In the genomic region with DNA sequence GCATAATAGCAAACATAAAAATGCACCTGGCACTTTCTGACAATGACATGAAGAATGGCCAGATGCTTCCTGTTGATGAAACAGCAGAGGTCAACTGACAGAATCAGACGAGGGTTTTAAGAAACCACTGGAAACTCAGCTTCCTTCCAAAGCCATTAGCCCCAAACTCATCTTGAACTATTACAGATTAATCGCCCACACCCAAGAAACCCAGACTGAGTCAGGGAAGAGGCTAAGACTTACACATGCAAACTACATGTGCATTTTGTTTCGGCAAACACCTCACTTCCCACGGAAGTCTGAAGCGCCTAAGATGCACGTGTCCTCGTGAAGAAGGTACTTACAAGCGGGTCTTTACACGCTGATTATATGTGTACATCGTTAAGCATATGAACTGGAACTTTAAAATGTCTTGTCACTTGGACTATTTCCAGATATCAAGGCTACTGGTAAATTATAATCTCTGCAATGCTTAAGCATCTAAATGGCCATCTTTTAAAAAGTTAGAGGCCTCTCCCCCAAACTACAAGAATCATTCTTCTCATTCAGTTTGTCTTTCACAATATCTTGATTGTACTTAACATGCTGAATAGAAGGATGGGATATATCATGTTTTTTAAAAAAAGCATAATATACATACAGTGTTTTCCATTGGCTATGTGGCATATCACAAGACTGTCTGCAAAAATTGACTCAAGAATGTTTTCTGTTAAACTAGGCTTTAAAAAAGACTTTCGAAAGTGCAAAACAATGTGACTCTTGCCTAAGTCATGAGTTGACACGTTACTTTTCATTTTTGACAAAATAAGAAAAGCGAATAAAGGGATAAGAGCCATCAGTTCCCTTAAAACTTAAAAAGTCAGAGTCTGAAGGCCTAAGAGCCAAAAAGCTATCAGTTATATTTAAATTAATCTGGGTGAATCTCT, we compare ENCODE assay signal across 8 mouse cellular contexts. TPM values are rescaled to one million over a fixed set of nuclear protein-coding genes. Genes with fewer than 3 reads are reported as not detected.
DNase-seq lines count a peak whose midpoint lies in the region; ATAC-seq and TF ChIP-seq lines count a peak whose summit lies in the region.

No protein-coding gene starts in this region.

- ATAC-seq in midbrain, embryonic 11.5 days (ENCODE audit: low FRiP score), result no peak

- H3K9ac ChIP-seq in midbrain, embryonic 11.5 days (ENCODE audit: low read length), result peak overlapping the region; percentile 99

- no peaks in the 10 kb centered on the region for H3K27me3 ChIP-seq in hindbrain, embryonic 10.5 days (ENCODE audit: insufficient read depth, poor library complexity, severe bottlenecking)
- H3K27me3 ChIP-seq in midbrain, embryonic 11.5 days (ENCODE audit: control insufficient read depth, insufficient read depth, low read length), result no peaks in the 10 kb centered on the region

- peaks cover 29% of the 10 kb centered on the region for H3K36me3 ChIP-seq in hindbrain, embryonic 10.5 days
- H3K36me3 ChIP-seq in midbrain, embryonic 11.5 days (ENCODE audit: control insufficient read depth, insufficient read depth, low read length), result no peaks in the 10 kb centered on the region

- no peak for DNase-seq in layer of hippocampus, adult 2 months (ENCODE audit: low spot score in 2 of 2)
- no peak for DNase-seq in layer of hippocampus, postnatal 10 days (ENCODE audit: low spot score in 2 of 2)
- DNase-seq in T-cell, adult 2 months (ENCODE audit: low spot score), result peak; percentile 60
- no peak for DNase-seq in hindbrain, embryonic 10.5 days (ENCODE audit: low spot score)
- DNase-seq in midbrain, embryonic 11.5 days (ENCODE audit: low spot score, missing footprints), result no peak
- DNase-seq in right cerebral cortex, postnatal 25 days, result no peak
- DNase-seq in layer of hippocampus, postnatal 36 days, result no peak
- DNase-seq in adrenal gland, postnatal 10 days, result no peak

- no peak for TF ChIP-seq CTCF in layer of hippocampus, adult 2 months (conservative IDR thresholded peaks at IDR 0.05)

- peaks cover 39% of the 10 kb centered on the region for H3K4me1 ChIP-seq in hindbrain, embryonic 10.5 days (replicated peaks)
- peaks cover 13% of the 10 kb centered on the region for H3K4me1 ChIP-seq in midbrain, embryonic 11.5 days (ENCODE audit: control insufficient read depth, insufficient read depth, low read length)

- H3K9me3 ChIP-seq in hindbrain, embryonic 10.5 days, result no peaks in the 10 kb centered on the region
- no peaks in the 10 kb centered on the region for H3K9me3 ChIP-seq in midbrain, embryonic 11.5 days (ENCODE audit: control insufficient read depth, low read length)

- peak overlapping the region; percentile 65 for H3K4me2 ChIP-seq in midbrain, embryonic 11.5 days

- WGBS in hindbrain, embryonic 10.5 days, result 76% methylated on average over 13 of the region's 13 CpGs
- WGBS in midbrain, embryonic 11.5 days, result 77% methylated on average over 13 of the region's 13 CpGs

- peak overlapping the region; percentile 94 for H3K4me3 ChIP-seq in layer of hippocampus, adult 2 months
- H3K4me3 ChIP-seq in hindbrain, embryonic 10.5 days, result peak overlapping the region; percentile 94
- H3K4me3 ChIP-seq in midbrain, embryonic 11.5 days (ENCODE audit: low read depth, low read length), result peak overlapping the region; percentile 96

- H3K27ac ChIP-seq in layer of hippocampus, adult 2 months, result peak overlapping the region; percentile 99
- peak overlapping the region; percentile 100 for H3K27ac ChIP-seq in hindbrain, embryonic 10.5 days
- no peak overlapping the region for H3K27ac ChIP-seq in midbrain, embryonic 11.5 days (ENCODE audit: low read depth, low read length)

RNA-seq across cellular contexts. Expression of a gene that starts 2.6 kb away (rescaled TPM):
- 10 to 100 TPM; 18.2 to 18.5 TPM for total RNA-seq in layer of hippocampus, adult 2 months (2021)
- 10 to 100 TPM; 20.1 to 22.1 TPM for total RNA-seq in layer of hippocampus, postnatal 10 days (2021)
- polyA plus RNA-seq in hindbrain, embryonic 10.5 days (2016; fragmentation: Nextera tagmentation; extraction: Ambion mirVana), result 70.9 and 75.8 TPM in 2 replicates
- polyA plus RNA-seq in midbrain, embryonic 11.5 days (2014; fragmentation: Nextera tagmentation; extraction: Ambion mirVana), result 88.4 and 94.5 TPM in 2 replicates
- total RNA-seq in layer of hippocampus, postnatal 36 days (2021), result 10 to 100 TPM; 17.1 to 23.0 TPM
- total RNA-seq in adrenal gland, postnatal 10 days (2021), result 10 to 100 TPM; 19.3 to 21.5 TPM

RNA-seq across cellular contexts. Expression of a gene that starts 33.5 kb away (rescaled TPM):
- total RNA-seq in layer of hippocampus, adult 2 months (2021), result 10 to 100 TPM; 50.9 to 53.3 TPM
- total RNA-seq in layer of hippocampus, postnatal 10 days (2021), result 10 to 100 TPM; 35.2 to 38.7 TPM
- 34.3 and 38.7 TPM in 2 replicates for polyA plus RNA-seq in hindbrain, embryonic 10.5 days (2016; fragmentation: Nextera tagmentation; extraction: Ambion mirVana)
- 47.7 and 53.2 TPM in 2 replicates for polyA plus RNA-seq in midbrain, embryonic 11.5 days (2014; fragmentation: Nextera tagmentation; extraction: Ambion mirVana)
- total RNA-seq in layer of hippocampus, postnatal 36 days (2021), result 10 to 100 TPM; 49.9 to 52.4 TPM
- 10 to 100 TPM; 55.5 to 59.3 TPM for total RNA-seq in adrenal gland, postnatal 10 days (2021)

RNA-seq across cellular contexts. Expression of a gene that starts 54.5 kb away (rescaled TPM):
- total RNA-seq in layer of hippocampus, adult 2 months (2021), result 1 to 10 TPM; 1.1 TPM
- total RNA-seq in layer of hippocampus, postnatal 10 days (2021), result 1 to 10 TPM; 1.3 to 1.8 TPM
- polyA plus RNA-seq in hindbrain, embryonic 10.5 days (2016; fragmentation: Nextera tagmentation; extraction: Ambion mirVana), result 0.62 and 2.1 TPM in 2 replicates
- polyA plus RNA-seq in midbrain, embryonic 11.5 days (2014; fragmentation: Nextera tagmentation; extraction: Ambion mirVana), result 0.42 and 0.50 TPM in 2 replicates
- 1 to 10 TPM in 1 of 2 experiments, under 1 TPM in 1; 0.70 to 1.4 TPM for total RNA-seq in layer of hippocampus, postnatal 36 days (2021)
- total RNA-seq in adrenal gland, postnatal 10 days (2021), result 10 to 100 TPM in 1 of 2 experiments, 1 to 10 TPM in 1; 9.9 to 10.4 TPM
